In genomic region chr7:51627666-51628065, GRCm38 (mm10) we compare ENCODE assay signal across 17 mouse cellular contexts. TPM values are rescaled to one million over a fixed set of nuclear protein-coding genes. Genes with fewer than 3 reads are reported as not detected.
DNase-seq lines count a peak whose midpoint lies in the region; ATAC-seq lines count a peak whose summit lies in the region.
"Had no signal": no experiment of that assay in that cellular context is flagged by ENCODE, and none has a peak within 500 bp of the region (broad histone marks: within the 10 kb centered on the region; RNA-seq: fewer than 3 reads in every experiment).

No protein-coding gene starts in this region.

- WGBS in forebrain, embryonic 12.5 days: 0% methylated on average over 9 of the region's 9 CpGs
- 0% methylated on average over 9 of the region's 9 CpGs for WGBS in hindbrain, embryonic 14.5 days
- 2% methylated on average over 9 of the region's 9 CpGs for WGBS in midbrain, embryonic 15.5 days
- WGBS in heart, embryonic 12.5 days: under 1% methylated on average over 9 of the region's 9 CpGs

- peaks cover 21% of the 10 kb centered on the region for H3K4me1 ChIP-seq in forebrain, embryonic 12.5 days
- H3K4me1 ChIP-seq in hindbrain, embryonic 14.5 days (replicated peaks; ENCODE audit: control insufficient read depth, insufficient read depth, low read length): no peaks in the 10 kb centered on the region; the same call in 1 of the 2 replicates
- H3K4me1 ChIP-seq in midbrain, embryonic 15.5 days: peaks cover 7% of the 10 kb centered on the region; the same call in 1 of the 2 replicates
- H3K4me1 ChIP-seq in heart, embryonic 12.5 days (replicated peaks): 0 out of 2 replicates have a peak, but pooled peaks cover 7% of the 10 kb centered on the region

- H3K4me3 ChIP-seq in forebrain, embryonic 12.5 days (replicated peaks): peak overlapping the region; percentile 37
- H3K4me3 ChIP-seq in hindbrain, embryonic 14.5 days (replicated peaks; ENCODE audit: low read length): peak overlapping the region; percentile 49
- peak overlapping the region; percentile 44 for H3K4me3 ChIP-seq in midbrain, embryonic 15.5 days
- H3K4me3 ChIP-seq in heart, embryonic 12.5 days: no peak overlapping the region

- H3K36me3 ChIP-seq in forebrain, embryonic 12.5 days (replicated peaks): no peaks in the 10 kb centered on the region
- H3K36me3 ChIP-seq in hindbrain, embryonic 14.5 days (replicated peaks; ENCODE audit: control insufficient read depth, insufficient read depth): 0 out of 2 replicates have a peak, but pooled peaks cover 6% of the 10 kb centered on the region
- no peaks in the 10 kb centered on the region for H3K36me3 ChIP-seq in midbrain, embryonic 15.5 days (replicated peaks)
- no peaks in the 10 kb centered on the region for H3K36me3 ChIP-seq in heart, embryonic 12.5 days

- H3K9ac ChIP-seq in forebrain, embryonic 12.5 days: peak overlapping the region; percentile 55; the same call in 1 of the 2 replicates
- H3K9ac ChIP-seq in hindbrain, embryonic 14.5 days: peak overlapping the region; percentile 78
- H3K9ac ChIP-seq in midbrain, embryonic 15.5 days: peak overlapping the region; percentile 68
- H3K9ac ChIP-seq in heart, embryonic 12.5 days: no peak overlapping the region

- H3K27me3 ChIP-seq in forebrain, embryonic 12.5 days: peaks cover 69% of the 10 kb centered on the region
- peaks cover 45% of the 10 kb centered on the region for H3K27me3 ChIP-seq in hindbrain, embryonic 14.5 days (ENCODE audit: control insufficient read depth, insufficient read depth, low read length)
- peaks cover 15% of the 10 kb centered on the region; the same call in 1 of the 2 replicates for H3K27me3 ChIP-seq in midbrain, embryonic 15.5 days (replicated peaks)
- peaks cover 70% of the 10 kb centered on the region for H3K27me3 ChIP-seq in heart, embryonic 12.5 days (replicated peaks)

- H3K27ac ChIP-seq in forebrain, embryonic 12.5 days: peak overlapping the region; percentile 92
- H3K27ac ChIP-seq in hindbrain, embryonic 14.5 days: peak overlapping the region; percentile 97
- H3K27ac ChIP-seq in midbrain, embryonic 15.5 days: peak overlapping the region; percentile 95
- H3K27ac ChIP-seq in heart, embryonic 12.5 days (ENCODE audit: poor library complexity, severe bottlenecking): no peak overlapping the region

- peak overlapping the region; percentile 50 for H3K4me2 ChIP-seq in forebrain, embryonic 12.5 days
- peak overlapping the region; percentile 78 for H3K4me2 ChIP-seq in hindbrain, embryonic 14.5 days (replicated peaks)
- peak overlapping the region; percentile 48 for H3K4me2 ChIP-seq in midbrain, embryonic 15.5 days
- H3K4me2 ChIP-seq in heart, embryonic 12.5 days: no peak overlapping the region
- H3K4me2 ChIP-seq: liver, embryonic 11.5 days had no signal

- H3K9me3 ChIP-seq in forebrain, embryonic 12.5 days: no peaks in the 10 kb centered on the region
- H3K9me3 ChIP-seq in hindbrain, embryonic 14.5 days (ENCODE audit: control insufficient read depth, low read length): no peaks in the 10 kb centered on the region
- H3K9me3 ChIP-seq in midbrain, embryonic 15.5 days: no peaks in the 10 kb centered on the region
- H3K9me3 ChIP-seq in heart, embryonic 12.5 days (replicated peaks): no peaks in the 10 kb centered on the region

- DNase-seq in brain, adult 2 months (ENCODE audit: low read depth, low spot score): peak; percentile 7
- no peak for DNase-seq in hindbrain, embryonic 14.5 days (ENCODE audit: low spot score)
- no peak for DNase-seq in ovary, adult 18-20 months (ENCODE audit: low spot score)
- no peak for DNase-seq in Muller cell, postnatal 12 days (ENCODE audit: inconsistent ontology term)
- no peak for DNase-seq in layer of hippocampus, adult 9-10 months (ENCODE audit: low spot score)
- DNase-seq: adrenal gland, postnatal 36 days; cerebellum, postnatal 36 days; gastrocnemius, postnatal 14 days; kidney, postnatal 10 days; layer of hippocampus, adult 9-11 months; thymus, postnatal 14 days had no signal

- no peak; the same call in 1 of the 2 replicates for ATAC-seq in forebrain, embryonic 12.5 days (ENCODE audit: low FRiP score)
- ATAC-seq in hindbrain, embryonic 14.5 days (ENCODE audit: low FRiP score): no peak
- ATAC-seq in midbrain, embryonic 15.5 days (replicated peaks): 0 out of 2 replicates have a peak, but pooled peaks have one; percentile 8
- ATAC-seq in heart, embryonic 12.5 days (ENCODE audit: insufficient number of reproducible peaks, low FRiP score): no peak
- ATAC-seq: lung, postnatal 0 days had no signal

RNA-seq across cellular contexts. Expression of gene Slc17a6, which starts 5.9 kb away (rescaled TPM):
- 38.4 and 39.4 TPM in 2 replicates for polyA plus RNA-seq in forebrain, embryonic 12.5 days (2016; fragmentation: Nextera tagmentation; extraction: Ambion mirVana)
- 111 and 133 TPM in 2 replicates for polyA plus RNA-seq in hindbrain, embryonic 14.5 days (2014; fragmentation: Nextera tagmentation; extraction: Ambion mirVana)
- 114 and 116 TPM in 2 replicates for polyA plus RNA-seq in midbrain, embryonic 15.5 days (2015; fragmentation: Nextera tagmentation; extraction: Ambion mirVana)
- 0.08 TPM in 1 of 2 replicates, not detected in the other for polyA plus RNA-seq in heart, embryonic 12.5 days (2016; fragmentation: Nextera tagmentation; extraction: Ambion mirVana)
- polyA plus RNA-seq: heart, embryonic 14.5 days; liver, embryonic 11.5 days; lung, postnatal 0 days had no signal

Comparison
In these comparisons a context has a peak if more than half of its experiments do, and no peak if none do; other contexts are left out.
1. RNA of gene Slc17a6, which starts 5.9 kb away (polyA plus RNA-seq): 114 to 116 TPM in midbrain, embryonic 15.5 days, 111 to 133 TPM in hindbrain, embryonic 14.5 days and 38.4 to 39.4 TPM in forebrain, embryonic 12.5 days; 0.08 TPM in heart, embryonic 12.5 days; every median in the first group is over 10 times any median in the second.